Mouse (Mus musculus): Measurements from ENCODE around the gene Slc26a9.

- TF ChIP-seq CTCF (IDR thresholded peaks at IDR 0.05) (no peak), POLR2A (IDR thresholded peaks at IDR 0.05; ENCODE audit: insufficient read depth, low read depth, low read length) (no peak), EP300 (IDR thresholded peaks at IDR 0.05; ENCODE audit: insufficient read depth, low read depth, low read length) (no peak)
Observed at GRCm38 (mm10) chr1:131699642-131700041, 44.2 kb upstream of the Slc26a9 start.
